Mouse (Mus musculus): ENCODE data around the gene Angptl1.
A peak's percentile ranks its signal among the peaks of the same experiment; 100 is the strongest.

Angptl1 gene

DNA sequence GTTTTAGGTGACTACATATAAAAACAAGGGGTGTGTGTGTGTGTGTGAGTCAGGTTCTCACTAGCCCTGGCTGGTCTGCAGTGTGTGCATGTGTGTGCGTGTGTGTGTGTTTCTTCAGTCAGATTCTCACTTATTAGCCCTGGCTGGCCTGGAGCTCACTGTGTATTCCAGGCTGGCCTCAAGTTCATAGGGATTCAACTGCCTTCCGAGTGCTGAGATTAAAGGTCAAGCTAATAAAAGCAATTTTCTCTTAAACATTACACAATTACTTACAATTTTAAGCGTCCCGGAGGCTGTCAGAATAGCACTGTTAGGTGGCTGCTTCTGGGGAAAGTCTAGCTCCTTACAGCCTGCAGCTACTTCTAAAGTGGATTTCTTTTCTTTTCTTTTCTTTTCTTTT is at the start of gene Angptl1:
Angptl1 (plus strand) TSS at position 386 of the 400 bp plus-strand sequence.
- DNase-seq (ENCODE audit: low read depth, low spot score): peak; percentile 50

DNA sequence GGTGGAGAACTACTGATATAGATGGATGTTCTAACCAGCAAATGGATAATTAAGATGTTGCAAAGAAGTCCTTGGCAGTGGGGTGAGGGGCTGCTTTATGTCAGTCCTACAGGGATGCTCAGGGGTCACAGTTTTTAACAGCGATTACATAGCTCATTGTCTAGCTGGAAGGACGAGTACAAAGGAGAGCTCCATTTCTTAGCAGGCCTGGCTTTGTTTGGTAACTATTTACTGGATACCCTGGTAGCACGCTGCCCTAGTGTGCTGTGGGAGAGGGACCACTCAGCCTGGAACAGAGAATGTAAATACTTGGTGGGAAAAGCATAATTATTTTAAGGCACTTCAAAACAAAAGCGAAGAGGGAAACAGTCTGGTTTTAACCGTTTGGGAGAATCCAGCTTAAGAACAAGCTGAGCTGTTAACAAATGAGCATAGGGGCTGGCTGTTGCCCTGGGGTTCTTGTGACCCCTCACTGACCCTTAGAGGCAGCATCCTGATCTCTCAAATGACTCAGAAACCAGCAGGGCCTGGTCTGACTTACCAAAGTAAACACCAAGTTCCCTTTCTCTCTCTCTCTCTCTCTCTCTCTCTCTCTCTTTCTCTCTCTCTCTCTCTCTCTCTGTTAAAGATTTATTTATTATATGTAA is 48.4 kb upstream of the Angptl1 start:
- DNase-seq (ENCODE audit: low read depth, low spot score): no peak

DNA sequence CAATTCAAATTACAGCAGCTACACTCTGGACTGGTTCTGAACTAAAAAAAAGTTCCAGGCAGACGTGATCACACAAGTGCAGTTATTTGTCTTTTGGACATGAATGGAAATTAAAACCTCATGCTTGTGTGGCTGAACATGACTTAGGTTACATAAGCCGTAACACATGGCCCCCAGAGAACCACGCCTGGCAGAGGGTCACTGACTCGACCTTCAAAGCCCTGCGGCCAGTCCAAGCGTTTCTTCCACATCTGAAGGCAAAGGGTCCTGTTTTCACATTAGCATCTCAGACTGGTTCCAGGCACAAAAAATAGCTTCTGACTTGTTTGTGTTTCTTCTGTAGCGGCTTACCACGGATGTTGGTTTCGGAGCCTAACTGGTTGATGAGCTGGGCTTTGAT is 42.1 kb upstream of the Angptl1 start:
- peak; percentile 63 for DNase-seq (ENCODE audit: low read depth, low spot score)

DNA sequence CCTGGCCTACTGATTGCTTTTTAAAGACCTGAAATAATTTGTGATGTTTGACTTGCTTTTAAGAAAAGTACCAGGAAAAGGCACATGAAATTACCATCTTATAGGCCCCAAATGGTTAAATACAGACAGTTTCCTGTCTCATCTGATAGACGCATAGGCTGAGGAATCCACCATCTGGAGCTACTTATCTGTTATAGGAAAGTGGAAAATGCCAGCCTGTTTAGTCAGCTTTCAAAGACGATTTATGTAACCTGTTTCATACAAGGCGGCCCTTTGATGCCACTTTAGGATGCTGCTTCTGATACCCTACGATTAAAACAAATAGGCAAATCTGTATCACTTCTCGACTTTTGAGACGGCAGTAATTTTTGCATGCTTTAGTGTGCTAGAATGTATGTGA is 37.1 kb upstream of the Angptl1 start:
- DNase-seq (ENCODE audit: low read depth, low spot score): no peak

DNA sequence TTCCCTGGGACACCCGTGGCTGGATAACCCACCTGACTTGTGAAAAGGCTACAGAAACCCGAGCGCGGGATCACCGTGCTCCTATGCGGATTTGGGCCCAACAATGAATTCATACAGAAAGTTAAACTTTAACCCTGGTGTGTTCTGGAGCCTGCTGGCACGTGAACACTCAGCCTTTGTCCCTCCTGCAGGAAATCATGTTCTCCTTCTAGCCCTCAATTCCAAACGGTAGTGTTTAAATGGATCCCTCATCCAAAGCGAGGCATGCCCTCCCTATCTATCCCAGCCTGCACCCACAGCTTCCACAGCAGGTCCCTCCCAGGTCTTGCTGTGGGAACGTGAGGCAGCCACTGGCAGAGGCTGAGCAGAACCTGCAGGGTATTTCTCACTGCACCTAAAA is 30.0 kb upstream of the Angptl1 start:
- no peak for DNase-seq (ENCODE audit: low read depth, low spot score)

DNA sequence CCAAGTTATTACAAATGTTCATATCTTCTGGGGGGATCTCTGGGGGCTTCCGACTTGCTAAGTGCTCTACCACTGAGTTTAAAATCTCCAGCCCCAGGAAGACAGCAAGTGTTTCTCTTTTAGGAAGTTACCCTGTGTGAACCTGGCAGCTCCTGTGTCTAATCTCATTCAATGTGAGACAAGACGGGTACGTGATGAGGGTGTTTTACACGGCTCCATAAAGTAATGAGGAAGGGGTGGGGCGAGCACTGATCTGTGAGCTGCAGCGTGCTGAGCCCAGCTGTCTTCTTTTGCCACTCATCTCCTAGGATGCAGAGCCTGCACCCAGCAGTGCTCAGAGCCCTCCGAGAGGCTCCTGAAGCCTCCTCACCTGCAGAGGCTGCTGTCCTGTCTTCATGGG is 26.4 kb upstream of the Angptl1 start:
- DNase-seq (ENCODE audit: low read depth, low spot score): no peak

DNA sequence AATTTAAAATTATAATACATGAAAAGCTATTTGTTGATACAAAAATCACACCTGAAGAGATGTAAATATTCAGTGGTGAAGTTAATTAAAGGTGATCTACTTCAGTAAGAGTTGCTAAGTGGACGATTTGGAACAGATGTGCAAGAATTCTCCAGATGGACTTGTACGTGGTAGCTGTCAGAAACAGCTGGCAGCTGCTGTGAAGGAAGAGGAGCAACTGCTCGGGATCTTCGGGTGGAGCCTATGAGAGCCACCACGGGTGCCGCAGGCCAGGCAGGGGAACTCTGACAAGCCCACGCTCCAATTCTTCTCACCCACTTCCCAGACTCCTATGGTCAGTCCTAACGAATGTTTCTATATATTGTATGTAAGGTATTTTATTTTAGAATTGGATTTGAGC is 25.6 kb upstream of the Angptl1 start:
- no peak for DNase-seq (ENCODE audit: low read depth, low spot score)

DNA sequence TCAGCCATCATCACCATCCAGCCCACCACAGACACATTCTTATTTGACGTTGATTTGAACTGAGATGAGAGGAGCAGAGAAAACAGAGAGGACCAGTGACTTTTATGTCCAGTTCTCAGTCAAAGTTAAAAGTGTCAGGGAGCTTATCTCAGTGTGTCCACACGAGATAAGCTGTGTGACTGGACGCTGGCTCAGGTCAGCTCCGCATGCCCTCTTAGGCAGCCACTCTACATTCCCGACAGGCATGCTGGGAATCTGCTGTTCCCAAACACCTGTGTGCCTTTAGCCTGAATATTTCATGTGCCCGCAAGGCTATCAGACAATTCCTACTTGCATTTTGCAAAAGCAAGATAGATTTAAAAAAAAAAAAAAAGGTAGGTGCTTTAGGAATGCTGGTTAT is 24.9 kb upstream of the Angptl1 start:
- no peak for DNase-seq (ENCODE audit: low read depth, low spot score)

DNA sequence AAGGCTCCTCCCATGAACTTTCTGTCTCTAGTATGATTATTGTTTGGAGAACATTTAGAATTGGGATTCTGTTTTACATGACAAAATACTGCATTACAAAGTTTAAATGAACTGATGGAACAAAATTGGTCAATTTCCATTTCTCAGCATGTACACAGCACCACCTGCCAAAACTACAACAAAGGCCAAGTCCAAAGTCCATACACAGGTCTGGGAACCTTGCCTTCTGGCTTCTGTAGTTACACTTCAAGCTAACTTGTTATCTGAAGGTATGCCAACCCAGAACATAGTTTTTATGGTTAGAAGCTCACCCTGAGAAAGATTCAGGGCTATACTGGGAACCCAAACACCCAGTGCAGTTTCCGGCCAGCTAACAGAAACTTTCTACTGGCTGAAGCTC is 19.1 kb upstream of the Angptl1 start:
- no peak for DNase-seq (ENCODE audit: low read depth, low spot score)

DNA sequence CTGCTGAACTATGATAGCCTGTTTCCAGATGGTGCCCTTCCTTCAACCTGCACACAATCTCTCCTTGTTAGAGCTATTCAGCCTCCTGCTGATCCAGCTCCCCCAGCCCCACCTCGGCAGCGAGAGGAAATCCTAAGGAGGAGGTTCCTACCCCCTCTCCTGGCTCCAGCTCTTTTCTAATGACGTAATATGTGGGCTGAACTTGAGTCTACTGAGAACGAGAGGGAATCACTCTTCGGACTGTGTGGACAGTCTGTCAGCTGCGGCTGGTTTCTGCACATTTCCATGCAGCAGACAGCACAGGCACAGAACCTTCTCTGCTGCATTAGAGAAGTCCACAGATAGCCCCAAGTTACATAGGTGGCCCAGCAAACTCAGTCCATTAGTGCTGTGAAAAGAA is 333 bp downstream of the Angptl1 start:
- peak; percentile 86 for DNase-seq (ENCODE audit: low read depth, low spot score)

DNA sequence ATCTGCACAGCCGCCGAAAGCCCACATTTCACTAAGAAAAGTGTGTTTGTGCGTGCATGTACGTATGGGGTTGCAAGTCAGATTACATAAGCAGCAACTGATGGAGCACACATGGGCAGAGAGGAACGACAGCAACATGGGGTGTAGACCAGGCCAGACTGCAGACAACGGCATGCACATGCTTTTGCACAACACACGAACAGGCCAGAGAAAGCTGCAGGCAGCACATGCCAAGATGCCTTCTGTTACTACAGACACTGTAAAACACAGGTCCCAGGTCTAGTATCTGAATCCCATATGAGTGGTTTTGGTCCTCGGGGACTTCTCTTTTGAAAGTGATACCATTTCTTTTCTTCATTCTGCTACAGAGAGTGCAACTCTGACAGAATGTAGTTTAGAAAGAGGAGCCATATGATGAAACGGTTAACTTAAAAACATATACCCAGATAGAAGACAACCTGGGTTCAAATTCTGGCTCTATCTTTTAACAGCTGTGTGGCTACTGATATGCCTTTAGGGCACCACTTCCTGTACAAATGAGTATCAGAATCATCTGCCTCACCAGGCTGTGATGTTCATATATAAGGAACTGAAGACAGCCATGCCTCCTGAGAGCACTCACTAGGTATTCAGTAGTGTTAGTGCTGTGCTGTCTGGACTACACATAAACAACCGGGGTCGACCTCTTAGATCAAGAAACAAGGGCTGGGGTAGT is 3.4 kb downstream of the Angptl1 start:
- DNase-seq (ENCODE audit: low read depth, low spot score): no peak

GRCm38 (mm10) chr1:156847098-156847497 is 8.7 kb downstream of the Angptl1 start:
- DNase-seq (ENCODE audit: low read depth, low spot score): no peak

GRCm38 (mm10) chr1:156852409-156852808 is 14.0 kb downstream of the Angptl1 start:
- peak; percentile 72 for DNase-seq (ENCODE audit: low read depth, low spot score)

DNA sequence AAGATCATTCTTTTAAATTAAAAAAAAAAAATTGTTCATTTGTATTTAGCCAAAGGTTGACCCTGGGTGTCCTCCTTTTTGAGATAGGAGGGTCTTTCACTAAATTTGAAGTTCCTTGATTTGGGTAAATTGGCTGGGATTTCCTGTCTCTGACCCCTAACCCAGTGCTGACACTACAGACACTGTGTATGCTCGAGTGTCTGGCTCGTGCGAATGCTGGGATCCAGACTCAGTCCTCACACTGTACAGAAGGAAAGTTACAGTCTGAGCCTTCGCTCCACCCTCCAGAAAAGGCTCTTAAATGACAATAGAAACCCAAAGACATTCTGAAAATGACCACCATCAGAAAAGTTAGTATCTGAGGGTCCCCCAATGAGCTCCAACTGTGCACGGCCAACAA is 14.5 kb downstream of the Angptl1 start:
- no peak for DNase-seq (ENCODE audit: low read depth, low spot score)

DNA sequence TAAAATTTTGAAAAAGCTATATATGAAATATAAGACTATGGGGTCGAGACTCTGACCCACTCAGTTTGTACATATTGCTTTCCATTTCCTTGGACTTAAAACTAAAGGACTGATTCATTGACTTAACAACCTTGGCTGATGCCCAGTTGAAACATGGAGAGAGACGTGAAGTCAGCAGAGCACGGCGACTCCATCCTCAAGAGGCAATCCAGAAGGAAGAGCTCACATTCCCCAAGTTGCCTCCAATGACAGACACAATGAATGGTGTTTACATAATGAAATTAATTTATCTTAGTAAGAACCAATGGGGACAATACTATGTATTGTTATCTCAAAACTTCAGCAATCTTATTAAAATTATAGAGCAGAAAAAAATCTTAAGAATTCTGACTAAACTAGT is 16.2 kb downstream of the Angptl1 start:
- no peak for DNase-seq (ENCODE audit: low read depth, low spot score)

GRCm38 (mm10) chr1:156856666-156857065 is 18.3 kb downstream of the Angptl1 start:
- no peak for DNase-seq (ENCODE audit: low read depth, low spot score)

DNA sequence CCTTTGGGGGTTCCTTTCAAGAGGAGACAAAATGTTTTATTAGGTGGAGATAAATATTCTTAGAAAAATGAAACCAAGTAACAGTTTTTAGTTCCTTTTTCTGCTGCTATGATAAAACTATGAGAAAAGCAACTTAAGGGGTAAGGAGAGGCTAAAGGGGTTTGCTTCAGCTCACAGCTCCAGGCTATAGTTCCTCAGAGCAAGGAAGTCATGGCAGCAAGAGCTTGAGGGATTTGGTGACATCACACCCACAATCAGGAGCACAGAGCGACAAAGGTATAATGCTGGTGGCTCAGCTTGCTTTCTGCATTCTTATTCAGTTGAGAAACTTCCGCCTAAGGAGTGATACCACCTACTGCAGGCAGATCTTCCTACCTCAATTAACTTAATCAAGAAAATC is 20.8 kb downstream of the Angptl1 start:
- DNase-seq (ENCODE audit: low read depth, low spot score): no peak

DNA sequence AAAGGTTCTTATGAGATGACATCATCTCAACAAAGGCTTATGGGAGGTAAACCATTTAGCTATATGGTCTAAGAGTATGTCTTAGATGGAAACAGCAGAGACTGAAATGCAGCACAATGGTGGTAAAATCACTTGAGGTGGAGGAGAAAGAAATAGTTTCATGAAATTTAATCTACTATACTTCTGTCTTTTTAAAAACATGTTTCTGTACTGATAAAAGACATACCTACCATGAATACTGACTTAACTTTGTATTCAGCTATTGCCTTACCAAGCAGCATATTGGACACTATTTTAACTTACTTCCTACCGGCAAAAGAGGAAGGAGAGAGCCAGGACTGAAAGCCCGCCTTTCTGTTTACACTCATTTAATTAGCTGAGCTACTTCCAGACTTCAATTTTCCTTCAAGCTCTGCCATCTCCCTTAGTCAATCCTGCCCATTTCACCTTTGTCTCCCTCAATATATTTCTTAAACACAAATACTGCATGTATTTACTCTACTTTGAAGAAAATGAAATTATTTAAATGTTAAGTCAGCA is 21.4 kb downstream of the Angptl1 start:
- no peak for DNase-seq (ENCODE audit: low read depth, low spot score)

DNA sequence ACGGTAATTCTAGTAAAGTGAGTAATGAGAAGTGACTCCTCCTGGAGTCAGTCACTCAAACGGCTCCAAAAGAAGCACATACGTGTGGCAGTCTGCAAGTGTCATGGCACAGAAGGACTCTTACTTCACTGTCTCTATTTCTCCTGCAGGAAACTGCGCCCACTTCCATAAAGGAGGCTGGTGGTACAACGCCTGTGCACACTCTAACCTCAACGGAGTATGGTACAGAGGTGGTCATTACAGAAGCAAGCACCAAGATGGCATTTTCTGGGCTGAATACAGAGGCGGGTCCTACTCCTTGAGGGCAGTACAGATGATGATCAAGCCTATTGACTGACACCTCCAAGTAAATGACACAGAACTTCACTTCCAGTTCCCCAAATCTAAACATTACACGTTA is 21.9 kb downstream of the Angptl1 start:
- no peak for DNase-seq (ENCODE audit: low read depth, low spot score)

DNA sequence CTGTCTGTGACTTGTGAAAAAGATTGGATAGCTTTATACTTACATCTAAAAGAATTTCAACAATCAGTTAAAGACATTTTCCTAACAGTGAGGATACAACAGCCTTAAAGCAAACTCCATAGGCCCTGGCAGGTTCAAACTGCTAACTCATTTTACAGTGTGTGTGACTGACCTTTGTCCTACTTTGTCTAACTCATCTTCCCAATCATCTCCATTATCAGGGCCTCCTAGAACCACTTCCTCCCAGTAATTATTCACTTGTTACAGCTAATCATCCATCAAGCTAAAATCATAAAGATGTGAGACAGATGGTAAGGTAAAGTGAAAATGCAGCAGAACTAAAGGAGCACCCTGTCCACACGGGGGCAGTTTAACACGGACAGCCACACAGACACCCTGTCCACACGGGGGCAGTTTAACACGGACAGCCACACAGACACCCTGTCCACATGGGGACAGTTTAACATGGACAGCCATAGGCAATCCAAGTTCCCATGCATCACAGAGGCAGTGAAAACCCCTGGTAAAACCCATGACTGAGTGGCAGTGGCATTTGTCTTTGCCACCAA is 23.2 kb downstream of the Angptl1 start:
- no peak for DNase-seq (ENCODE audit: low read depth, low spot score)

DNA sequence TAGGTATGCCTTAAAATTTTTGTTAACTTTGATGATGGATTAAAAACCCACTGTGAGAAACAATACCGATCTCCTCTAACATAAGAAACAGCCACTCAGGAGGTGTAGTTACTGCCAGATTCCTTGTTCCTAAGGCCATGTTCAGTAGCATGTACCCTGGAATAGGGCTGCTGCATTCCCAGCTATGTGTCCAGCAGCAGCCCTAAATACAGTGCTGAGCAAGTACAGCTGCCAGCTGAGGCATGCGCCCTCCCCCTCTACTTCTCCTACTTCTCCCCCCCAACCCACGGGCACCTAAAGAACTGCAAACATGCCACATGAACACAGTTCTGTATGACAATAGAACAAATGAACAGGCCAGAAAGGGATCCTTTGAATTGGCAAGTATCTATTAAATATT is 25.4 kb downstream of the Angptl1 start:
- DNase-seq (ENCODE audit: low read depth, low spot score): no peak

- no peak for DNase-seq (ENCODE audit: low read depth, low spot score)
These were observed 25.9 kb downstream of the Angptl1 start for GRCm38 (mm10) chr1:156864240-156864639.

DNA sequence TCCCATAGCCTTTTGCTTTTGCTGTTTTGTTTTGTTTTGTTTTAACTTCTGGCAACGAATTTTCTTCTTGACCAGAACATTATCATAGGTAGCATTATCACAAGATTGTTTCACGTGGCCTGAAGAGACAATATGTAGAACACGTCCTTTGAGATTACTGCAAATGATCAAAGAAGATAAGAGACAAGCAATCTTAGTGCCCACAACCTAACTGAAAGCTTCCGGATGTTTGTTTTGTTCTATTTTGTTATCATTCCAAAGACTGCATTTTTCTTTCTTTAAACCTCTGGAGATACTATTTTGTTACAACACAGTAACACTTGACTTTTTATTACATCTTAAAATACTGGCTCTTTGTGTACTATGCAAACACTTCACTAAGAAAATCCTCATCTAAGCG is 31.7 kb downstream of the Angptl1 start:
- DNase-seq (ENCODE audit: low read depth, low spot score): no peak

All from forelimb bud, embryonic 11.5 days (tissue).